Mouse (Mus musculus) cerebellum, adult 8-10 months (tissue): Measurements from ENCODE around the gene Vmn1r122.
"Not testable (repeated sequence)": the region's sequence is repeated elsewhere in the genome, so short reads cannot be mapped to it uniquely, and the experiment has no call there.

Experiments used
- DNase-seq: peaks from one replicate; pipeline ENCODE4 v3.0.0; 2022

The Vmn1r122 gene

GRCm38 (mm10) chr7:21134028-21134427 is at the start of gene Vmn1r122:
Gene Vmn1r122, minus strand, starts transcription at chr7:21134128.
- DNase-seq = not testable (repeated sequence)

GRCm38 (mm10) chr7:21161885-21162284 is 28.0 kb upstream of the Vmn1r122 start, which contains the start of gene Vmn1r123:
Gene Vmn1r123, plus strand, starts transcription at chr7:21162185.
- DNase-seq = not testable (repeated sequence)

GRCm38 (mm10) chr7:21098413-21098812 is 35.5 kb downstream of the Vmn1r122 start, which contains the start of gene Vmn1r121:
Gene Vmn1r121, minus strand, starts transcription at chr7:21098513.
- not testable (repeated sequence) for DNase-seq
